Mouse (Mus musculus): ENCODE data around the gene Sipa1l1.
"Not testable (repeated sequence)": the region's sequence is repeated elsewhere in the genome, so short reads cannot be mapped to it uniquely, and the experiment has no call there.

Gene Sipa1l1

GRCm38 (mm10) chr12:82178636-82179035, 9.5 kb downstream of the Sipa1l1 start:
- no peak for DNase-seq

DNA sequence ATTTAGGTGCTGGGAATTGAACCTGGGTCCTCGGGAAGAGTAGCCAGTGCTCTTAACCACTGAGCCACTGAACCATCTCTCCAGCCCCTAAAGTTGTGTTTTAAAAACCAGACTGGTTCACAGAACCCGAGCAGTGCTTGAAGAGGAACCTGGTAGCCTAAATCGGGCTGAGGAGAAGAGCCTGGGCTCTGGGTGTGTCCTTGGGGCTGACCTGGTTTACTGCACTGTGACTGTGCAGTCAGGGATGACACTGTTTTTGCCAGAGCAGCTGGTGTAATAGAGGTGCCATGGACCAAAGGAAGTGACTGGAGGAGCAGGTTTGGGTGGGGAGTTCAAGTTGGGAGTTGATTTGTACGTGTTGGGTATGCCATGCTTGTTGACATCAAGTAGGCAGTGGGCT, 10.5 kb downstream of the Sipa1l1 start:
- DNase-seq, result no peak

GRCm38 (mm10) chr12:82186156-82186555, 17.0 kb downstream of the Sipa1l1 start:
- DNase-seq, result not testable (repeated sequence)

DNA sequence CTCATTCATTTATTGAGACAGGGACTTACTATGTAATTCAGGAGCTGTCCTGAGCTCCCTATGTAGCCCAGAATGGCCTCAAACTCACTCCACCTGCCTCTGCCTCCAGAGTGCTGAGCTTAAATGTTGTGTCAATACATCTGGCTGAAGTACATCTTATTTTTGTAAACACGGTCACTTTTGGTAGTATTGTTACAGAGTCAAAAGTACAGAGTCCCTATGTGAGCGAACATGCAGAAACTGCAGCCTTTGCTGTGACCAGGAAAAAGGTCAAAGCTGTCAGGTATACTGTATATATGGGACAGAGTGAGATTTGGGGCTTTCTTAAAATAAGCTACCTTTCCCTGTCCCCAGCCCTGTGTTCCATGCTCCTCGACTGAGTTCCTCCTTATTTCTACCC, 17.6 kb downstream of the Sipa1l1 start:
- DNase-seq, result no peak

DNA sequence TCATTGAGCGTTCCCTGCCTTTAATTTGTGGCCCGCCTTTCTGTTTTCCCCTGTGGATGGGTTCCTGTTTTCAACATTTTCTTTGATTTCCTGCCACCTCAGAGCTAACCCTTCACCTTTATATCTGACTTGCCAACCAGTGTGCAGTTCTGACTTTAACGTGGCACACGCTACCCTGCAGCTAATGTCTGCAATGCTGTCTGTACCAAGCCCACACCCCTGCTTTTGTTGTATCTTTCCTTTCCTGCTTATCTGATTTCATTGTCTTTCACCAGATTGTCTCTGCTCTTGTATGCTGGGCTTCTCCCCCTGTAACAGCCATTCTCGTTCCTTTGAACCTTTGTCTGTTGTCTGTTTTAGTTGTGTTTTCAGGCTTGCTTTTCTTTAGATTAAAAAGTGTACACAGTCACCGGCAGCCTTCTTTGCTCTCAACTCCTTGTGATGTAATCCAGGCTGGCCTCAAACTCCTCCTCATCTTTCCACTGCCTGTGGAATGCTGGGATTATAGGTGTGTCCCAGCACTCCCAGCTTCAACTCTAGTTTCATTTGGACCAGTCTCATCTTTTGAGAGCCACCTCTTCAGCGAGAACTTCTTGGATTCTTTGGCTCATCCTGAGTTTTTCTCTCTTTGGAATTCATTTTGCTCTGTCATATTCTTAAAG, 18.2 kb downstream of the Sipa1l1 start:
- no peak for DNase-seq

GRCm38 (mm10) chr12:82188321-82189075, 19.4 kb downstream of the Sipa1l1 start:
- no peak for DNase-seq

GRCm38 (mm10) chr12:82189076-82189675, 20.1 kb downstream of the Sipa1l1 start:
- DNase-seq, result no peak

DNA sequence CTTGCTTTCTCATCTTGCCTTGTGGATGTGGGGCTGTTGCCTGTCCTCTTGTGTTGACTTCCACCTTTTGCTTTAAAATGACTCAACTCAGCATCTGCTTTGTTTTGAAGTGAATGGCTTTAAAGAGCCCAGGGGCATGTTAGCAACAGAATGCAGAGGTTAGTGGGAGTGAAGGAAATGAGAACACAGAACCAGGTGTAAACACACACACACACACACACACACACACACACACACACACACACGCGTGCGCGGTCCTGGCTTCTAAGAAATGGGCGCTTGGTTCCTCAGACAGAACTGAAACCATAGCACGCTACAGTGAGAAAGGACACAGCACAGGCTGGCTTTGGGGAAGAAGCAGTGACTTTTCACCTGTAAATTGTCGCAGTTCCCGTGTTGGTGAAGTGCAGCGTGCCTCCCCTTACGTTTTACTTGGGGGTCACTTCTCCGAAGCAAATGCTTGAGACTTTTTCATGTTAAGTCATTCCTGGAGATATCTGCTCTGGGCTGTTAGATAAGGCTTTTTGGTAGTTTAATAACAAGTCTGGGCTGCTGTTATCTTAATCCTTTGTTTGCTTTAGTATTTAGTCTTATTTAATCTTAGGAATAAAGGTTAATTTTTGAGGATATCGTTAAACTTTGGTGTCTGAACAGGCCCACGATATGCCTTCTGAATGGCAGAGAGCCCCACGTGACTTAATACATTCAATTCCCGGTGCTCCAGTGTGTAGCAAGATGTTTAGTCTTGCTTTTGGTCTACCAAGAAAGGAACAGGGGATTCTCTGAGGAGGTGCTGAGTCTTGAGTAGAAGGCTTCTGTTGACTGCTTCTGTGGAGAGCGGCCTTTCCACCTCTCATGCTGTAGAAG, 20.8 kb downstream of the Sipa1l1 start:
- DNase-seq, result peak; percentile 32

- DNase-seq, result no peak
Observed at GRCm38 (mm10) chr12:82190582-82190965, 21.5 kb downstream of the Sipa1l1 start.

- no peak for DNase-seq
Observed at GRCm38 (mm10) chr12:82191686-82192085, 22.6 kb downstream of the Sipa1l1 start.

DNA sequence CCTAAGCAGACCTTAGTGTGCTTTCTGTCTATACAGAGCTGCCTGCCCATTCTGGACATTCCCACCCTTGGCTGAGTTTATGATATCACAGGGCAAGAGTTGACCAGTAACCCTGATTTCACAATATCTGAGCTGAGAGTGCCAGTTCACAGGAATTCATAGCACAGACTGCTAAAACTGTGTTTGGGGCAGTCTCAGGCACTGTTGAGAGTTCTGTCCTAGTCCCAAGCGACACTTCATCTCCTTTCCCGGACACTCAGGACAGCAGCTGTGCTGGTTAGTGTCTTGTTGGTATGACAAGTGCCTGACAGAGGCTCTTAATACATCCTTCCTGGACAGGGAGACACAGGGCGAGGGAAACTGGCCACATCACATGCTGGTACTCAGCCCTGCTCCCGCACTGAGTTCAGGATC, 23.5 kb downstream of the Sipa1l1 start:
- DNase-seq, result peak; percentile 41

- DNase-seq, result no peak
Observed at GRCm38 (mm10) chr12:82193476-82193875, 24.4 kb downstream of the Sipa1l1 start.

- peak; percentile 33 for DNase-seq
Observed at GRCm38 (mm10) chr12:82194919-82195318, 25.8 kb downstream of the Sipa1l1 start.

DNA sequence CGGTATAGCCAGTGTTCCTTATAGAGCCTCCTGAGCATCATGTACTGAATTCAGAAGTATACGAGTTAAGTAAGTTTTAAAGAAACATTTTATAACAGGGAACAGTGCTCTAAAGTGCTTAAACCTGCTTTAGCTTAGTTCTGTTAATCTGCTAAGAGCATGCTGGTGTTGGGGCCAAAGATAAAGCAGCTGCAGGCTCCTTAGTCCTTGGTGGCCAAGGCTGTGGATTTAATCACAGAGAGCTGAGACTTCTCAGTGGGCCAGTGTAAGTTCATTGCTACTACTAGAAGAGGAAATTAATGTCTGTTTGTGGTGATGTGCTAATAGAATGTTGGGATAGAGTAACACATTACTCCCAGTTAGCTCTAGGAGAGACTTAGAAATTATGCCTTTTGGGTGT, 27.1 kb downstream of the Sipa1l1 start:
- DNase-seq, result no peak

GRCm38 (mm10) chr12:82196615-82197146, 27.6 kb downstream of the Sipa1l1 start:
- no peak for DNase-seq

DNA sequence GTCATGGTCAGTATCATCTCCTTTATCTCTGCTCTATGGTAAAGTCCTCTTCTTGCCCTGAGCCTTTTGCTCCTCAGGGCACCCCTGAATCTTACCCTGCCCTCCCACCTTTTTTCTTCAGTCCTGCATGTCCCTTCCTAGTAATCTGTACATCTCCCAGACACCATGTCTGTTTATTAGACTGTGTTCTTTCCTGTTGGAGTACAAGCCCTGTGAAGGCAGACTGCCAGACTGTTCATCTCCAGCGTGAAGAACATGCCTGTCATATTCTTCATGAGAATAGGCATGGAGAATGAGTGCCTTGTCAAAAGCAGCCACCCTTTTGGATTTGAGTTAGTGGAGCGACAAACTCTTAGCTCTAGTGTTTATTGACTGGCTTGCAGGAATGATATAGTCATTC, 28.1 kb downstream of the Sipa1l1 start:
- peak; percentile 56 for DNase-seq

- DNase-seq, result no peak
Observed at GRCm38 (mm10) chr12:82199286-82199685, 30.2 kb downstream of the Sipa1l1 start.

GRCm38 (mm10) chr12:82204106-82204505, 35.0 kb downstream of the Sipa1l1 start:
- DNase-seq, result no peak

- DNase-seq, result no peak
Observed at GRCm38 (mm10) chr12:82206857-82207647, 37.9 kb downstream of the Sipa1l1 start.

DNA sequence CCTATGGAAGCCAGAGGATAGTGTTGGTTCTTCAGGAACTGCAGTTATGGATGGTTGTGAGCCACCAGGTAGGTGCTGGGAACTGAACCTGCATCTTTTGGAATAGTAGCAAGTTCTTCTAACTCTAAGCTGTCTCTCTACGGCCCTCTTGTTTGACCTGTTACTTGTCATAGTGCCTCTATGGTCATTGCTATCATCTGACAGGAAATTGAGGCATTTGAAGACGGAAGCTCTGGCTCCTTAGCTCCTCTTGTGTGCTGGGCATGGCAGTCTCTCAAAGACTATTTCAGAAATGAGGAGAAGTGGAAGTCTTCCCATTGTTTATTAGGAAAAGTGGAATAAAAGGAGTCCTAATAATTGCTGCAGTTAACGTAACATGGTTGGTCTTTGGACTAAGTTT, 38.9 kb downstream of the Sipa1l1 start:
- no peak for DNase-seq

DNA sequence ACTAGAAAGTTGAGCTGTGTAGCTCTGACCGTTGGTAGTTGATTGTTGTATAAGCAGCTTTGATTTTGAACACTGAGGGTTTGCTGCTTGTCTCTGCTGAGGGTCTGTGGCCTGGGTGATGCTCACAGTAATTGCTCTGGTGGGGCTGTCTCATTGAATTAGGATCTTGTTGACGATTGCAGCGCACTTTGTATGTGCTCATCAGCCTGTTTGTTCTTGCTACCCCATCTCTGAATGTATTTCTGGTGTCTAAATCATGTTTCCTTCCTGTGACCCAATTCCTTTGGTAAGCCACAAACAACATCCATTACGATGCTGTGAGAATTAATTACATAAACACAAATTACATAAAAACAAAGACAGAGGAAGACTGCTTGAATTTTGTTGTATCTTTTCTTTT, 39.5 kb downstream of the Sipa1l1 start:
- no peak for DNase-seq

GRCm38 (mm10) chr12:82209753-82210152, 40.6 kb downstream of the Sipa1l1 start:
- DNase-seq, result no peak

Measured in lung, postnatal 14 days (tissue).